Mouse (Mus musculus) forebrain, embryonic 16.5 days (tissue): ENCODE data around the gene Tmem238. TPM values are rescaled to one million over a fixed set of nuclear protein-coding genes. Genes with fewer than 3 reads are reported as not detected.

Experiments
- ATAC-seq: fragments of 200-750 bp; cut with Nextera tagmentation; 2 replicates; pipeline ENCODE4 v1.8.0; 2017; ENCODE audit warnings: mild to moderate bottlenecking, moderate library complexity
- H3K27ac ChIP-seq: fragments of 300-500 bp; sonication (generic); 2 replicates; pipeline ENCODE4 v1.5.1; 2014; ENCODE audit warnings: low read length, control low read depth
- H3K27me3 ChIP-seq: fragments of 300-500 bp; sonication (generic); replicated peaks from 2 replicates; pipeline ENCODE4 v1.6.1; 2014; ENCODE audit warnings: low read length; ENCODE audit not compliant: control insufficient read depth, insufficient read depth
- H3K36me3 ChIP-seq: fragments of 300-500 bp; sonication (generic); 2 replicates; pipeline ENCODE4 v1.6.1; 2014; ENCODE audit not compliant: control insufficient read depth, insufficient read depth
- H3K4me1 ChIP-seq: fragments of 300-500 bp; sonication (generic); replicated peaks from 2 replicates; pipeline ENCODE4 v1.6.1; 2014; ENCODE audit warnings: low read length; ENCODE audit not compliant: control insufficient read depth, insufficient read depth
- H3K4me2 ChIP-seq: fragments of 300-500 bp; sonication (generic); 2 replicates; pipeline ENCODE4 v1.6.1; 2014; ENCODE audit warnings: mild to moderate bottlenecking, low read length, control low read depth
- H3K4me3 ChIP-seq: fragments of 300-500 bp; sonication (generic); replicated peaks from 2 replicates; pipeline ENCODE4 v1.5.1; 2014; ENCODE audit warnings: mild to moderate bottlenecking, low read length, control low read depth
- H3K9ac ChIP-seq: fragments of 300-500 bp; sonication (generic); replicated peaks from 2 replicates; pipeline ENCODE4 v1.6.1; 2014; ENCODE audit warnings: low read depth, low read length, control low read depth
- H3K9me3 ChIP-seq: fragments of 300-500 bp; sonication (generic); 2 replicates; pipeline ENCODE4 v1.6.1; 2016; ENCODE audit warnings: low read length; ENCODE audit not compliant: control insufficient read depth
- WGBS: fragments of 180-500 bp; shearing (Covaris S2); extraction: QIAGEN DNeasy Blood & Tissue Kit; methylation state at CpG from one replicate; pipeline ENCODE4 v1.1.7; 2014; 5-methylcytosine and 5-hydroxymethylcytosine counted together
- polyA plus RNA-seq: library from polyadenylated mRNA; unstranded; fragments of >200 nt; fragmentation: Nextera tagmentation; extraction: Ambion mirVana; gene quantifications from 2 replicates; pipeline ENCODE4 v1.2.1, GENCODE M21; 2015

Tmem238 gene
- polyA plus RNA-seq, 1 experiment from 2014 or later = 3.3 TPM

GRCm38 (mm10) chr7:4740309-4740727 lies 49.1 kb downstream of the Tmem238 start:
- no peaks in the 10 kb centered on the region for H3K36me3 ChIP-seq
- ATAC-seq = peak; percentile 26
- no peaks in the 10 kb centered on the region for H3K9me3 ChIP-seq
- H3K4me3 ChIP-seq = peak overlapping the region; percentile 52
- peak overlapping the region; percentile 77 for H3K27ac ChIP-seq
- under 1% methylated on average over 13 of the region's 14 CpGs for WGBS
- H3K4me1 ChIP-seq = peaks cover 31% of the 10 kb centered on the region
- peak overlapping the region; percentile 86 for H3K4me2 ChIP-seq
- H3K9ac ChIP-seq = peak overlapping the region; percentile 78
- H3K27me3 ChIP-seq = no peaks in the 10 kb centered on the region

GRCm38 (mm10) chr7:4739544-4740275 lies 49.7 kb downstream of the Tmem238 start, which contains the start of gene Kmt5c:
Gene Kmt5c (plus strand): TSS chr7:4740115.
- peak within 1 kb of the TSS; percentile 78 for H3K27ac ChIP-seq
- no peaks in the 10 kb centered on the region for H3K36me3 ChIP-seq
- H3K9me3 ChIP-seq = no peaks in the 10 kb centered on the region
- H3K4me1 ChIP-seq = peaks cover 31% of the 10 kb centered on the region
- H3K4me3 ChIP-seq = peak within 1 kb of the TSS; percentile 52
- peak within 1 kb of the TSS; percentile 78 for H3K9ac ChIP-seq
- WGBS = under 1% methylated on average over 37 of the region's 44 CpGs
- peak within 1 kb of the TSS; percentile 86 for H3K4me2 ChIP-seq
- H3K27me3 ChIP-seq = no peaks in the 10 kb centered on the region
- peak; percentile 96 for ATAC-seq

DNA sequence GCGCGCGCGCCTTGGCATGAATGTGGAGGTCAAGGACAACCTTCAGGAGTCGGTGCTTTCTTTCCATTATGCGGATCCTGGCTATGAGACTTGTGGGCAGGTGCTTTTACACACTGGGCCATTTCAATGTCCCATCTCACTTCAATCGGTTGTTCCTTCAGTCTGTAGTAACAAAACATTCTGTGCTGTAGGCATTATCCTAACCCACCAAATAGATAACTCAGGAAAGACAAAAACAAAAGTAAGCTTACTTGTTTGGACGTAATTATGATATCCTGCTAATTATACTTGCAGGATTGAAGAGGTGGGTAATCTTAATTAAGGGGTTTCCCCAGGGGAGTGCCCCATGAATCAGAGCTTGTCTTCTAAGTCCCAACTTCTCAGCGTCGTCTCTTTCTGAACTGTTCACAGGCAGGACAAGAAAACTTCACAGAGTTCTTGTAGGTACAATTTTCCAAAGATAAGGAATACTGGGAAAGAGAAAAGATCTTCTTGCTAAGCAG lies 50.4 kb downstream of the Tmem238 start:
- Histone ChIP-seq H3K27ac (peak overlapping the region; percentile 78), H3K27me3 (no peaks in the 10 kb centered on the region), H3K4me3 (peak overlapping the region; percentile 44), H3K36me3 (no peaks in the 10 kb centered on the region), H3K4me1 (peaks cover 31% of the 10 kb centered on the region), H3K4me2 (peak overlapping the region; percentile 65), H3K9me3 (no peaks in the 10 kb centered on the region), H3K9ac (peak overlapping the region; percentile 23)
- WGBS = 22% methylated on average over 10 of the region's 10 CpGs
- no peak; the same call in 1 of the 2 replicates for ATAC-seq

Other genes with a start within 250 kb of the Tmem238 start
- gene Syt5, start 242.1 kb downstream of the Tmem238 start, polyA plus RNA-seq = 176 and 222 TPM in 2 replicates
- 0.63 and 0.70 TPM in 2 replicates for gene Ptprh, start 185.6 kb downstream of the Tmem238 start, polyA plus RNA-seq
- gene Tmem86b, start 158.2 kb downstream of the Tmem238 start, polyA plus RNA-seq = 2.0 and 2.9 TPM in 2 replicates
- 7.6 and 7.8 TPM in 2 replicates for gene Ppp6r1, start 130.6 kb downstream of the Tmem238 start, polyA plus RNA-seq
- gene Hspbp1, start 104.6 kb downstream of the Tmem238 start, polyA plus RNA-seq = 136 and 156 TPM in 2 replicates
- gene Brsk1, start 99.1 kb downstream of the Tmem238 start, polyA plus RNA-seq = 5.9 and 7.9 TPM in 2 replicates
- 0.11 and 0.33 TPM in 2 replicates for gene Tmem150b, start 64.4 kb downstream of the Tmem238 start, polyA plus RNA-seq
- 60.0 and 66.9 TPM in 2 replicates for gene Kmt5c, start 49.5 kb downstream of the Tmem238 start, polyA plus RNA-seq
- gene Cox6b2, start 36.6 kb downstream of the Tmem238 start, polyA plus RNA-seq = 6.6 and 12.1 TPM in 2 replicates
- gene Fam71e2, start 18.4 kb downstream of the Tmem238 start, polyA plus RNA-seq = not detected in 2 replicates
- 0.53 and 1.1 TPM in 2 replicates for gene Il11, start 6.8 kb downstream of the Tmem238 start, polyA plus RNA-seq
- not detected in 2 replicates for gene Tmem190, start 6.7 kb downstream of the Tmem238 start, polyA plus RNA-seq
- 173 and 179 TPM in 2 replicates for gene Rpl28, start 3.2 kb upstream of the Tmem238 start, polyA plus RNA-seq
- 291 and 311 TPM in 2 replicates for gene Ube2s, start 22.9 kb upstream of the Tmem238 start, polyA plus RNA-seq
- 8.7 and 13.2 TPM in 2 replicates for gene Shisa7, start 55.0 kb upstream of the Tmem238 start, polyA plus RNA-seq
- gene Isoc2b, start 80.6 kb upstream of the Tmem238 start, polyA plus RNA-seq = 3.2 and 4.3 TPM in 2 replicates
- gene Isoc2a, start 87.5 kb upstream of the Tmem238 start, polyA plus RNA-seq = 0.52 and 0.92 TPM in 2 replicates
- 0.25 and 0.60 TPM in 2 replicates for gene Gm36210, start 116.9 kb upstream of the Tmem238 start, polyA plus RNA-seq
- 3.4 and 3.9 TPM in 2 replicates for gene Zfp628, start 125.6 kb upstream of the Tmem238 start, polyA plus RNA-seq
- 32.0 and 38.3 TPM in 2 replicates for gene Nat14, start 132.4 kb upstream of the Tmem238 start, polyA plus RNA-seq
- 0.34 and 0.39 TPM in 2 replicates for gene Ssc5d, start 136.1 kb upstream of the Tmem238 start, polyA plus RNA-seq
- gene Sbk2, start 174.8 kb upstream of the Tmem238 start, polyA plus RNA-seq = not detected in 2 replicates
- 0.84 and 0.91 TPM in 2 replicates for gene Sbk3, start 181.5 kb upstream of the Tmem238 start, polyA plus RNA-seq
- 58.4 and 62.2 TPM in 2 replicates for gene Zfp579, start 206.5 kb upstream of the Tmem238 start, polyA plus RNA-seq
- 10.3 and 11.3 TPM in 2 replicates for gene Zfp524, start 224.8 kb upstream of the Tmem238 start, polyA plus RNA-seq
- 43.7 and 46.1 TPM in 2 replicates for gene Fiz1, start 225.0 kb upstream of the Tmem238 start, polyA plus RNA-seq
- gene Gm44973, start 225.8 kb upstream of the Tmem238 start, polyA plus RNA-seq = 0.91 TPM in 1 of 2 replicates, not detected in the other
- 5.9 and 6.5 TPM in 2 replicates for gene Zfp865, start 230.7 kb upstream of the Tmem238 start, polyA plus RNA-seq
- gene Ccdc106, start 230.9 kb upstream of the Tmem238 start, polyA plus RNA-seq = 50.5 and 59.1 TPM in 2 replicates
- gene 4632433K11Rik, start 244.5 kb upstream of the Tmem238 start, polyA plus RNA-seq = not detected in 2 replicates
- gene Zfp784, start 248.8 kb upstream of the Tmem238 start, polyA plus RNA-seq = 8.0 and 9.5 TPM in 2 replicates